Mouse (Mus musculus): ENCODE data around the gene Arhgef5. TPM values are rescaled to one million over a fixed set of nuclear protein-coding genes. Genes with fewer than 3 reads are reported as not detected.
"Not testable (repeated sequence)": the region's sequence is repeated elsewhere in the genome, so short reads cannot be mapped to it uniquely, and the experiment has no call there.

The Arhgef5 gene
- polyA plus RNA-seq (2014; fragmentation: Nextera tagmentation; extraction: Ambion mirVana): 0.89 and 2.6 TPM in 2 replicates

DNA sequence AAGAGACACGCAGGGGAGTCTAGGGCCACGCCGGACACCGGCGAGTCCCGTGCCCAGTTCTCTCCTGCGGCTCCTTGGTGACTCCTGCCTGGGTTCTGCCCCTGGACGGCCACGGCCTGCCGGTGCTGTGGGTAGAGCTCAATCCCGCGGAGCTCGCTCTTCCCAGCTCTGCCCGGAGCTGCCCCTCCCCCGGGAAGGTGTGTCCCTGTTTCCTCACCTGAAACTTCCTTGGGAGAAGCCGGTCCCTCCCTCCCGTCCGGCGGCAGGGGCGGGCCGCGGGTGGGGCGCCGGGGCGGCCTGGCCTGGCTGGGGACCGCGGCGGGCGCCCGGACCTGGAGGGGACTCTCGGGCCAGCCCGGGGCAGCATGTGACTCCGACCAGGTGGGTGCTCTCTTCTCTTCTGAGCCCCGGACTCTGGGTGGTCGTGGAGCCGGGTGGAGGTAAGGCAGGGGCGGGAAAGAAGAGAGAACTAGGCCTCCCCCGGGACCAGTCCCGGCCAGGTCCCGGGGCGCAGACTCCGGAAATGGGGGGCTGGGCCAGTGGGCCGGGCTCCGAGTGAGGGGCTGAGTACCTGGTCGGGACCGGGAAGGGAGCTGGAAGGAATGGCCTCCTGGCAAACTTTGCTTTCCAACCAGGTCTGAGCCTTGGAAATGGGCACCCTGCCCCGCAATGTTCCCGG, at the start of gene Arhgef5:
Gene Arhgef5 (plus strand): TSS at position 220 of the 679 bp plus-strand sequence.
- Histone ChIP-seq H3K9me3 (ENCODE audit: control insufficient read depth, low read length) (no peaks in the 10 kb centered on the region), H3K36me3 (ENCODE audit: control insufficient read depth, insufficient read depth, low read length) (no peaks in the 10 kb centered on the region), H3K4me2 (ENCODE audit: low read length) (peak within 1 kb of the TSS; percentile 87), H3K9ac (replicated peaks; ENCODE audit: low read length) (peak within 1 kb of the TSS; percentile 40; the same call in 1 of the 2 replicates), H3K4me3 (replicated peaks; ENCODE audit: low read depth, low read length) (peak within 1 kb of the TSS; percentile 46), H3K27ac (replicated peaks; ENCODE audit: low read depth, low read length) (no peak within 1 kb of the TSS), H3K27me3 (ENCODE audit: control insufficient read depth, insufficient read depth, low read length) (peaks cover 23% of the 10 kb centered on the region; the same call in 1 of the 2 replicates), H3K4me1 (ENCODE audit: control insufficient read depth, insufficient read depth, low read length) (peaks cover 13% of the 10 kb centered on the region)
- 1% methylated on average over 47 of the region's 48 CpGs for WGBS
- peak; percentile 77 for ATAC-seq (ENCODE audit: low FRiP score, low TSS enrichment)
- DNase-seq: peak; percentile 34

DNA sequence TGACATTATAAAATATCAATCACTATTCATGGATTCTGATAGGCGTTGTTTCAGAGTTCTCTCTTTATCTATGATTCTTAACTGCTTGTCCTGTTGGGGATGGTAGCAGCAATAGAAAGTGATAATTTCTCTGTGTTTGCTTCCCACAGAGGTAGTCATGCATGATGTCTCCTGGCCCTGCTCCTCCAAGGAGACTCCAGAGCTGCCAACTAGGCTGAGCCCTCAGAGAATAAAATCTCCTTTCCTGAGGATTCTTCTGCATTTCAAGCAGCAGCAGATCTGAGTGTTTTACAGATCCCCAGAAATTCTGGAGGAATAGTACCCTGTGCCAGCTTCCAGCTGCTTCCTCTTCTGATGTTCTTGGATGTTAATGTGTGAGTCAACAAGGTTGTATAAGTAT, 34.1 kb upstream of the Arhgef5 start, which contains the start of gene Olfr47:
Gene Olfr47 (plus strand): TSS at position 275 of the 400 bp plus-strand sequence.
- not testable (repeated sequence) for H3K4me1 ChIP-seq (ENCODE audit: control insufficient read depth, insufficient read depth, low read length); H3K36me3 ChIP-seq (ENCODE audit: control insufficient read depth, insufficient read depth, low read length); H3K4me2 ChIP-seq (ENCODE audit: low read length); DNase-seq; H3K9me3 ChIP-seq (ENCODE audit: control insufficient read depth, low read length); ATAC-seq (ENCODE audit: low FRiP score, low TSS enrichment); H3K4me3 ChIP-seq (replicated peaks; ENCODE audit: low read depth, low read length); H3K27me3 ChIP-seq (ENCODE audit: control insufficient read depth, insufficient read depth, low read length); H3K9ac ChIP-seq (replicated peaks; ENCODE audit: low read length); H3K27ac ChIP-seq (replicated peaks; ENCODE audit: low read depth, low read length)
- WGBS: 87% methylated on average over 1 of the region's 1 CpGs

DNA sequence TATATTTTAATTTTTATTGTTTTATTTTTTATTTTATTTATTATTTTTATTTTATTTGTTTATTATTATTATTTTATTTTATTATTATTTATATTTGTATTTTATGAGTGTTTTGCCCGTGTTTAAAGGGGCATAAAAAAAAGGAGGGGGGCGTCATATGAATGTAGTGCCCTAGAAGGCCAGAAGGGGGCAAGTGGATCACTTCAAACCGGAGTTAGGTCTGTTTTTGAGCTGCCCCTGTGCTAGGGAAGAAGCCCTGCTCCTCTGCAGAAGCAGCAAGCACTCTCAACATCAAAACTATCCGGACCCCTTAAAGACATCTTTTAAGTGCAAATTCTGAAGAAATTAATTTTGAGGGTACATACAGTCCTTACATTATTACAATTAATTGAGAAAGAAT, 23.3 kb upstream of the Arhgef5 start:
- no peaks in the 10 kb centered on the region for H3K9me3 ChIP-seq (ENCODE audit: control insufficient read depth, low read length)
- DNase-seq (peak; percentile 33), ATAC-seq (ENCODE audit: low FRiP score, low TSS enrichment) (no peak)
- 16% methylated on average over 4 of the region's 4 CpGs for WGBS
- no peaks in the 10 kb centered on the region for H3K36me3 ChIP-seq (ENCODE audit: control insufficient read depth, insufficient read depth, low read length)
- no peak overlapping the region for H3K9ac ChIP-seq (replicated peaks; ENCODE audit: low read length)
- no peaks in the 10 kb centered on the region for H3K27me3 ChIP-seq (ENCODE audit: control insufficient read depth, insufficient read depth, low read length)
- no peak overlapping the region for H3K4me2 ChIP-seq (ENCODE audit: low read length)
- H3K4me3 ChIP-seq (replicated peaks; ENCODE audit: low read depth, low read length): no peak overlapping the region
- H3K27ac ChIP-seq (replicated peaks; ENCODE audit: low read depth, low read length): no peak overlapping the region
- no peaks in the 10 kb centered on the region for H3K4me1 ChIP-seq (ENCODE audit: control insufficient read depth, insufficient read depth, low read length)

DNA sequence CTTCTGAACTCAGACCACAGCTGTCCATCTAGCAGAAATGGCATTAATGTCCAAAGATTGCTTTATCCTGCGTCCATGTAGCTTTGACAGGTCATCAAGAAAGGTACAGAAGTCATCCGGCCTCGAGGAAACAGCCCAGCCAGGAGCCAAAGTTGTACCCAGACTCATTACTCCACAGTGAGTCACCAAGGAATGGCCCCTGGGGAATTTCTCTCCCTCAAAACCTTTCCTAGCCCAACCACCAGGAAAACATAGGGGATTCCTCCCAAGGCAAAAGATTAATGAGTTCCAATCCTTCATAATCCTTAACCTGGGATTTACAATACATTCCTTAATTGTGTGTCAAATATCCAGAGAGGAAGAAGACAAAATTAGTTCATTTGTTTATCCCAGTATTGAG, 18.0 kb upstream of the Arhgef5 start:
- no peak overlapping the region for H3K9ac ChIP-seq (replicated peaks; ENCODE audit: low read length)
- H3K4me2 ChIP-seq (ENCODE audit: low read length): no peak overlapping the region
- H3K4me3 ChIP-seq (replicated peaks; ENCODE audit: low read depth, low read length): no peak overlapping the region
- H3K36me3 ChIP-seq (ENCODE audit: control insufficient read depth, insufficient read depth, low read length): no peaks in the 10 kb centered on the region
- no peak for DNase-seq
- WGBS: 65% methylated on average over 3 of the region's 3 CpGs
- H3K9me3 ChIP-seq (ENCODE audit: control insufficient read depth, low read length): no peaks in the 10 kb centered on the region
- no peaks in the 10 kb centered on the region for H3K27me3 ChIP-seq (ENCODE audit: control insufficient read depth, insufficient read depth, low read length)
- H3K27ac ChIP-seq (replicated peaks; ENCODE audit: low read depth, low read length): no peak overlapping the region
- no peak for ATAC-seq (ENCODE audit: low FRiP score, low TSS enrichment)
- no peaks in the 10 kb centered on the region for H3K4me1 ChIP-seq (ENCODE audit: control insufficient read depth, insufficient read depth, low read length)

DNA sequence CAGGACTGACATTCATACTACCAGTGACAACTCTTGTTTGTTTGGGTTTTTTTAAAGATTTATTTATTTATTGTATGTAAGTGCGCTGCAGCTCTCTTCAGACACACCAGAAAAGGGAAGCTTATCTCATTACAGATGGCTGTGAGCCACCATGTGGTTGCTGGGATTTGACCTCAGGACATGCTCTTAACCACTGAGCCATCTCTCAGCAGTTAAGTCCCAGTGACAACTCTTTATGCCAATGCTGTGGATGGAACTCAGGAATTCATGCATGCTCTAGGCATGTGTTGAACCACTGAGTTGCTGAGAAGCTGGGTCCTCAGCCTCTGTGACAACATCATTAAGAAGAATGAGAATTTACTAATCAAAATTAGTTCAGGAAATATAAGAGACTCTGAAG, 12.4 kb upstream of the Arhgef5 start:
- WGBS: 85% methylated on average over 1 of the region's 1 CpGs
- no peaks in the 10 kb centered on the region for H3K27me3 ChIP-seq (ENCODE audit: control insufficient read depth, insufficient read depth, low read length)
- no peak overlapping the region for H3K9ac ChIP-seq (replicated peaks; ENCODE audit: low read length)
- H3K36me3 ChIP-seq (ENCODE audit: control insufficient read depth, insufficient read depth, low read length): no peaks in the 10 kb centered on the region
- H3K4me3 ChIP-seq (replicated peaks; ENCODE audit: low read depth, low read length): no peak overlapping the region
- H3K4me2 ChIP-seq (ENCODE audit: low read length): no peak overlapping the region
- H3K9me3 ChIP-seq (ENCODE audit: control insufficient read depth, low read length): no peaks in the 10 kb centered on the region
- no peak for ATAC-seq (ENCODE audit: low FRiP score, low TSS enrichment)
- H3K27ac ChIP-seq (replicated peaks; ENCODE audit: low read depth, low read length): no peak overlapping the region
- H3K4me1 ChIP-seq (ENCODE audit: control insufficient read depth, insufficient read depth, low read length): no peaks in the 10 kb centered on the region
- no peak for DNase-seq

DNA sequence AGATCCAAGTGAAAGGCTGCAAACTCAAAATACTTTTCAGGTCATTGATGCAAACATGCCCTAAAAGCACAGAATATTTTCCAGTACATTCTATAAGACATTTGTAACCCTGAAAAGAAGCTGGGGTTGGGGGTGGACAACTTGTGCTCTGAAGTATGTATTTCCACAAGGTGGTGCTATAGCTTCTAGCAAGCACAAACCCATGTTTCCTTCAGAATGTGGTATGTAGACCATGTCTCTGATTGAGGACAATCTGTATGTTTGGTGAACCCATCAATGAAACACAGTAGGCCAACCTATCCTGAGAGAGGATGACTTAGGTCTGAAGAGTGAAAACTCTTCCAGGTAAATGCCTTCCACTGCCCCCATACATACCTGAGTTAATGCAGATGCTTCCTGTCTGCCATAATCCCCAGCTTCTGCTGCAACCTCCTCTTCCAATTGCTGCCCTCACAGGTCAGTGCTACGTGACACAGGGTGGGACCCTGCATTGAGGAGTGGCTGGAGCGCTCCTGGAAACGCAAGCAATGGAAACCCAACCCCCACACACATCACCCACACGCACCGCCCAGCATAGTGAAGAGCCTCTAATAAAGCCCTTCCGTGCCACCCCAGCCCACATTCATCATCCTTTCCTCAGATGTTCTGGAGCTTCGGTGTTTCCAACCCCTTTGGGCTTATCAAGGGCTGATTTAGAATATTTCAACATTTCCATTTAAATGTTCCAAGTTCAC, 11.0 kb upstream of the Arhgef5 start:
- no peak overlapping the region for H3K4me2 ChIP-seq (ENCODE audit: low read length)
- no peak overlapping the region for H3K4me3 ChIP-seq (replicated peaks; ENCODE audit: low read depth, low read length)
- H3K27me3 ChIP-seq (ENCODE audit: control insufficient read depth, insufficient read depth, low read length): no peaks in the 10 kb centered on the region
- ATAC-seq (ENCODE audit: low FRiP score, low TSS enrichment) (no peak), DNase-seq (peak; percentile 41)
- no peak overlapping the region for H3K27ac ChIP-seq (replicated peaks; ENCODE audit: low read depth, low read length)
- H3K9ac ChIP-seq (replicated peaks; ENCODE audit: low read length): no peak overlapping the region
- H3K9me3 ChIP-seq (ENCODE audit: control insufficient read depth, low read length): no peaks in the 10 kb centered on the region
- no peaks in the 10 kb centered on the region for H3K36me3 ChIP-seq (ENCODE audit: control insufficient read depth, insufficient read depth, low read length)
- H3K4me1 ChIP-seq (ENCODE audit: control insufficient read depth, insufficient read depth, low read length): no peaks in the 10 kb centered on the region
- 69% methylated on average over 7 of the region's 7 CpGs for WGBS

DNA sequence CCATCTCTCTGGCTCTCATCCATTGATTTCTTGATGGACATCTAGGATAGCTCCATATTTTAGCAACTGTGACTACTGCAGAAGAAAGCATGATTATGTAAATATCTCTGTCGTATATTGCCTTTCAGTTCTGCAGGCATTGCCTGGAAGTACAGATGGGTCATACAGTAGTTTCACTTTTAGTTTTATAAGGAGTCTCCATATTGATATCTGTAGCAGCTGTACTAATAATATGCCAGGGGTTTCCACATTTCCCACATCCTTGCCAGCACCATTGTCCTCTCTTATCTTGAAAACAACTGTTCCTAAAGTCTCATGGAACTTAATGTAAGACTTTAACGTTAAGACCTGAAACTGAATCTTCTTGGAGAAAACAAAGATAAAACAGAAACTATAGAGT, 4.6 kb upstream of the Arhgef5 start:
- 76% methylated on average over 2 of the region's 2 CpGs for WGBS
- H3K4me3 ChIP-seq (replicated peaks; ENCODE audit: low read depth, low read length): no peak overlapping the region
- H3K27me3 ChIP-seq (ENCODE audit: control insufficient read depth, insufficient read depth, low read length): peaks cover 9% of the 10 kb centered on the region; the same call in 1 of the 2 replicates
- DNase-seq: no peak
- no peaks in the 10 kb centered on the region for H3K36me3 ChIP-seq (ENCODE audit: control insufficient read depth, insufficient read depth, low read length)
- peaks cover 7% of the 10 kb centered on the region for H3K4me1 ChIP-seq (ENCODE audit: control insufficient read depth, insufficient read depth, low read length)
- ATAC-seq (ENCODE audit: low FRiP score, low TSS enrichment): no peak
- no peak overlapping the region for H3K9ac ChIP-seq (replicated peaks; ENCODE audit: low read length)
- H3K9me3 ChIP-seq (ENCODE audit: control insufficient read depth, low read length): no peaks in the 10 kb centered on the region
- H3K4me2 ChIP-seq (ENCODE audit: low read length): no peak overlapping the region
- H3K27ac ChIP-seq (replicated peaks; ENCODE audit: low read depth, low read length): no peak overlapping the region

DNA sequence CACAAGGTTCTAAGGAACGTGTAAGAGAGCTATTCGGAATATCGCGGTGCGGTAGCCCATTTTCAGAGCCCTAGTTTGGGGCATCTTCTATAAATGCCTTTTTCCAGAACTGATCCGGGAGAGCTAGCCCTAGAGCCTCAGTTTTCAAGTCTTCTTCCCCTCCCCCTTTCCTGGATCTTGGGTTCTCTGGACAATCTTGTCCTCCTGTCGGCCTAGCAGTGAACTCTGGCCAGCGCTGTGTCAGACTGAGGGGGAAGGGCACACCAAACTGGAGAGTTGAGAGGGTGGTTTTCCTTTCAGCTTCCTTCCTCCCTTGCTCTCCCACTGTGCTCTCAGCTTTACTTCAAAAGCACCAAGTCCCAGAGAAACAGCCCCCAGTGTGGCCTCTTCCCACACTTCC, 974 bp downstream of the Arhgef5 start:
- Histone ChIP-seq H3K36me3 (ENCODE audit: control insufficient read depth, insufficient read depth, low read length) (no peaks in the 10 kb centered on the region), H3K9ac (replicated peaks; ENCODE audit: low read length) (no peak overlapping the region; the same call in 1 of the 2 replicates), H3K27me3 (ENCODE audit: control insufficient read depth, insufficient read depth, low read length) (peaks cover 23% of the 10 kb centered on the region; the same call in 1 of the 2 replicates), H3K27ac (replicated peaks; ENCODE audit: low read depth, low read length) (no peak overlapping the region), H3K4me1 (ENCODE audit: control insufficient read depth, insufficient read depth, low read length) (peaks cover 13% of the 10 kb centered on the region), H3K9me3 (ENCODE audit: control insufficient read depth, low read length) (no peaks in the 10 kb centered on the region), H3K4me3 (replicated peaks; ENCODE audit: low read depth, low read length) (peak overlapping the region; percentile 46; the same call in 1 of the 2 replicates), H3K4me2 (ENCODE audit: low read length) (peak overlapping the region; percentile 87)
- ATAC-seq (ENCODE audit: low FRiP score, low TSS enrichment) (peak; percentile 7; the same call in 1 of the 2 replicates), DNase-seq (peak; percentile 35)
- 9% methylated on average over 8 of the region's 8 CpGs for WGBS
